Mouse (Mus musculus) layer of hippocampus, adult 6 months (tissue): ENCODE measurements around the gene 2610002M06Rik. TPM values are rescaled to one million over a fixed set of nuclear protein-coding genes. Genes with fewer than 3 reads are reported as not detected.

Source experiments
- long read RNA-seq, 2 experiments: library from polyadenylated mRNA; unstranded; transcript quantifications; one replicate each; pipeline ENCODE4 v2.0.0; 2019 to 2020
- polyA plus RNA-seq: library from polyadenylated mRNA; unstranded; fragments of <200 nt; fragmentation: Nextera tagmentation; gene quantifications from 2 replicates; pipeline ENCODE4 v1.2.3, GENCODE M21; 2021

2610002M06Rik gene
- polyA plus RNA-seq: 6.9 and 7.0 TPM in 2 replicates
- long read RNA-seq, experiment 1, full-length matches to known transcripts: 14 of 27 reads
- long read RNA-seq, experiment 1, partial matches to known transcripts: 2 of 27 reads
- long read RNA-seq, experiment 1, other reads (novel, unspliced or antisense): 11 of 27 reads
- long read RNA-seq, experiment 2, full-length matches to known transcripts: 40 of 62 reads
- long read RNA-seq, experiment 2, partial matches to known transcripts: 0 of 62 reads
- long read RNA-seq, experiment 2, other reads (novel, unspliced or antisense): 22 of 62 reads

GRCm38 (mm10) chrX:107816218-107816554 is at the start of gene 2610002M06Rik:
Gene 2610002M06Rik (minus strand): TSS chrX:107816334.

DNA sequence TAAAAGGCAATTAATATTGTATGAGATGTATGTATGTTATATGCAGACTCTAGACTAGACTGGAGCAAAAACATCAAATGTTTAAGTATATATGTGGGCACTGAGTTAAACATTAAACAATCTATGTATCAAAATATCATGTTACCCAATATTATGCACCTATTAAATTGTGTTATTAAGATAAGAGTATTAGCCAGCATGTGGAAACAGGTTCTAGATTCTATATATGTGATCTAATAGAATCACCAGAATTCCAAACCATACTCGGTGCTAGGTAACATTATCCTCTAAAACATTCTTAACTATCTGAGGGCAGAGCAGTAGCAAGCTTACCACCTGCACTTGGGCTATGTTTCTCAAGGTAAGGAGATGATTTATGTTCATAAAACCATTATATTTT is 23.8 kb downstream of the 2610002M06Rik start, which contains the start of gene Tent5d:
TSS of gene Tent5d (plus strand) at position 301 of the 400 bp plus-strand sequence.

Other genes starting within 250 kb of the 2610002M06Rik start
- gene Tbx22, start 148.4 kb downstream of the 2610002M06Rik start, polyA plus RNA-seq: not detected in 2 replicates
- gene Tent5d, start 23.7 kb downstream of the 2610002M06Rik start, polyA plus RNA-seq: not detected in 2 replicates
- gene Gm732, start 132.1 kb upstream of the 2610002M06Rik start, polyA plus RNA-seq: not detected in 2 replicates